Mouse (Mus musculus) adrenal gland, postnatal 10 days (tissue): ENCODE measurements at regions not wholly inside any gene's neighbourhood (a gene's known extent, or its start where the extent isn't known, plus 50 kb on each side); places are given as distances from the start of the nearest gene placed in this dataset.
A peak's percentile ranks its signal among the peaks of the same experiment; 100 is the strongest.

Experiments
- DNase-seq: peaks from one replicate; pipeline ENCODE4 v3.0.0; 2021; ENCODE audit warnings: mixed read lengths

GRCm38 (mm10) chr19:49563612-49564256 lies 1114.7 kb downstream of the Sorcs1 start:
- DNase-seq: no peak

- peak; percentile 8 for DNase-seq
Measured at GRCm38 (mm10) chr19:49539445-49540407, 1138.7 kb downstream of the Sorcs1 start.
